Mouse (Mus musculus): ENCODE measurements around the gene Arhgap24. TPM values are rescaled to one million over a fixed set of nuclear protein-coding genes. Genes with fewer than 3 reads are reported as not detected.

The Arhgap24 gene
- polyA plus RNA-seq, 1 experiment, result 152 TPM

- H3K4me1 ChIP-seq (ENCODE audit: control insufficient read depth, insufficient read depth, low read length), result peaks cover 6% of the 10 kb centered on the region
- no peak overlapping the region for H3K4me3 ChIP-seq (ENCODE audit: insufficient read depth, low read depth, low read length)
- DNase-seq, result no peak
- no peaks in the 10 kb centered on the region for H3K36me3 ChIP-seq (ENCODE audit: control insufficient read depth, insufficient read depth, low read length)
- no peak overlapping the region for H3K27ac ChIP-seq (ENCODE audit: insufficient read depth, low read depth, low read length)
- TF ChIP-seq CTCF (conservative IDR thresholded peaks at IDR 0.05; ENCODE audit: insufficient read depth, insufficient read length, low read depth, low read length) (no peak), POLR2A (IDR thresholded peaks at IDR 0.05; ENCODE audit: low read depth, low read length) (no peak)
- H3K27me3 ChIP-seq (replicated peaks; ENCODE audit: control insufficient read depth, insufficient read depth, low read length), result no peaks in the 10 kb centered on the region; the same call in 1 of the 2 replicates
- WGBS, result 61% methylated on average over 2 of the region's 2 CpGs
Measured at GRCm38 (mm10) chr5:102693192-102693591, 212.0 kb downstream of the Arhgap24 start.

- Histone ChIP-seq H3K27me3 (replicated peaks; ENCODE audit: control insufficient read depth, insufficient read depth, low read length) (no peaks in the 10 kb centered on the region; the same call in 1 of the 2 replicates), H3K4me1 (ENCODE audit: control insufficient read depth, insufficient read depth, low read length) (peaks cover 9% of the 10 kb centered on the region), H3K4me3 (ENCODE audit: insufficient read depth, low read depth, low read length) (no peak overlapping the region), H3K36me3 (ENCODE audit: control insufficient read depth, insufficient read depth, low read length) (no peaks in the 10 kb centered on the region), H3K27ac (ENCODE audit: insufficient read depth, low read depth, low read length) (no peak overlapping the region)
- no peak for DNase-seq
- 88% methylated on average over 3 of the region's 3 CpGs for WGBS
- no peak for TF ChIP-seq CTCF (conservative IDR thresholded peaks at IDR 0.05; ENCODE audit: insufficient read depth, insufficient read length, low read depth, low read length)
Measured at GRCm38 (mm10) chr5:102693871-102694270, 212.7 kb downstream of the Arhgap24 start.

- Histone ChIP-seq H3K27me3 (replicated peaks; ENCODE audit: control insufficient read depth, insufficient read depth, low read length) (no peaks in the 10 kb centered on the region), H3K36me3 (ENCODE audit: control insufficient read depth, insufficient read depth, low read length) (no peaks in the 10 kb centered on the region), H3K4me1 (ENCODE audit: control insufficient read depth, insufficient read depth, low read length) (peaks cover 9% of the 10 kb centered on the region), H3K27ac (ENCODE audit: insufficient read depth, low read depth, low read length) (peak overlapping the region; percentile 68), H3K4me3 (ENCODE audit: insufficient read depth, low read depth, low read length) (no peak overlapping the region)
- TF ChIP-seq CTCF (conservative IDR thresholded peaks at IDR 0.05; ENCODE audit: insufficient read depth, insufficient read length, low read depth, low read length) (no peak), POLR2A (IDR thresholded peaks at IDR 0.05; ENCODE audit: low read depth, low read length) (no peak)
- DNase-seq, result peak; percentile 90
- 18% methylated on average over 1 of the region's 1 CpGs for WGBS
Measured at GRCm38 (mm10) chr5:102697784-102698183, 216.6 kb downstream of the Arhgap24 start.

DNA sequence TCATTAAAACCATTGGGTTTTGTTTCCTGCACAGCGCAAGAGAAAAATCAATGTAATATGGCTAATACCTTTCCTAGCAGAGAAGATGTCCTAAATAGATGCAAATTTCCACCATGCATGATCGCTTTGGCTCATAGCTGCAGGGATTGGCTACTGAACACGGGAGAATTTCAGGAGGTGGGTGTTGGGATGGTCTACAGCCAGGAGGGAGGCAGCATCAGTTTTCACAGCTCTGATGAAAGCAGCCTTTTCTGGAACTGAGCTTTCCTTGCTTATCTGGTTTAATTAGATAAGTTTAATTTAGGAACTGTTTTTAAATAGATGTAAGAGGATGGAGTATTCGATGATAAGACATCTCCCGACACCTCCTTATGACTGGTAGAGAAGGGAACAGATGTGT, 217.2 kb downstream of the Arhgap24 start:
- Histone ChIP-seq H3K36me3 (ENCODE audit: control insufficient read depth, insufficient read depth, low read length) (no peaks in the 10 kb centered on the region), H3K27ac (ENCODE audit: insufficient read depth, low read depth, low read length) (no peak overlapping the region), H3K4me1 (ENCODE audit: control insufficient read depth, insufficient read depth, low read length) (peaks cover 9% of the 10 kb centered on the region), H3K4me3 (ENCODE audit: insufficient read depth, low read depth, low read length) (no peak overlapping the region), H3K27me3 (replicated peaks; ENCODE audit: control insufficient read depth, insufficient read depth, low read length) (no peaks in the 10 kb centered on the region)
- TF ChIP-seq CTCF (conservative IDR thresholded peaks at IDR 0.05; ENCODE audit: insufficient read depth, insufficient read length, low read depth, low read length) (no peak), POLR2A (IDR thresholded peaks at IDR 0.05; ENCODE audit: low read depth, low read length) (no peak)
- no peak for DNase-seq
- 78% methylated on average over 5 of the region's 5 CpGs for WGBS

DNA sequence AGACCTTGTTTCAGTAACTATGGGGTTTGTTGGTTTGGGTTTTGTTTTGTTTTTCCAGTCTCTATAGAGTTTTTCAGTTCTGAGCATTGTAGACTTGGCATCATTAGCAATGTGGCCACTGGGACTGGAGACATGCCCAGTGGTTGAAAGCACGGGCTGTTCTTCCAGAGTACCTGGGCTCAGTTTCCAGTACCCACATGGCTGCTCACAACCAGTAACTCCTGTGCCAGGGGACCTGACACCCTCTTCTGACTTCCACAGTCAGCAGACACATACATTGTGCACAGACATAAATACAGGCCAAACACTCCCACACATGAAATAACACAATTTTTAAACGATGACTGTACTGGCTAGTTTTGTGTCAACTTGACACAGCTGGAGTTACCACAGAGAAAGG, 217.7 kb downstream of the Arhgap24 start:
- peaks cover 9% of the 10 kb centered on the region for H3K4me1 ChIP-seq (ENCODE audit: control insufficient read depth, insufficient read depth, low read length)
- H3K27me3 ChIP-seq (replicated peaks; ENCODE audit: control insufficient read depth, insufficient read depth, low read length), result no peaks in the 10 kb centered on the region
- no peak overlapping the region for H3K4me3 ChIP-seq (ENCODE audit: insufficient read depth, low read depth, low read length)
- H3K36me3 ChIP-seq (ENCODE audit: control insufficient read depth, insufficient read depth, low read length), result no peaks in the 10 kb centered on the region
- TF ChIP-seq POLR2A (IDR thresholded peaks at IDR 0.05; ENCODE audit: low read depth, low read length) (no peak), CTCF (conservative IDR thresholded peaks at IDR 0.05; ENCODE audit: insufficient read depth, insufficient read length, low read depth, low read length) (no peak)
- peak; percentile 64 for DNase-seq
- no peak overlapping the region for H3K27ac ChIP-seq (ENCODE audit: insufficient read depth, low read depth, low read length)
- WGBS, result 39% methylated on average over 2 of the region's 2 CpGs

DNA sequence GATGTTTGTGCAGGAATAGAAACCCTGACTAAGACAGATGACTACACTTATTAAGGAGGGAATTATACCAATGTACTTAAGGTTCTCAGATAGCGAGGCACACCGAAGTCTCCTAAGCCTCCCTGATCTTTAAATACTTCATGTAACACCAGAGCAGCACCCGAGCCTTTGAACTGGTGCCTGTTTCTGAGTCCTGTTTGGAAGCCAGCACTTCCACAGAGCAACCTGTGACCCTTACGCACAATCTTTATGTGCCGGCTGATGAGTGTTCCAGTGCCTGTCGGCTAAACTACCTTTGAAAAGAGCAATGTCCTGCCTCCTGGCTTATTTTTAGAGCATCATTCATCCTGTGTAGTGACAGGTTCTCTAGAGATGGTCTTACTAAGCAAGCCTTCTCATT, 221.4 kb downstream of the Arhgap24 start:
- H3K4me1 ChIP-seq (ENCODE audit: control insufficient read depth, insufficient read depth, low read length), result peaks cover 13% of the 10 kb centered on the region
- 78% methylated on average over 6 of the region's 6 CpGs for WGBS
- no peaks in the 10 kb centered on the region for H3K36me3 ChIP-seq (ENCODE audit: control insufficient read depth, insufficient read depth, low read length)
- H3K27ac ChIP-seq (ENCODE audit: insufficient read depth, low read depth, low read length), result no peak overlapping the region
- DNase-seq, result no peak
- H3K27me3 ChIP-seq (replicated peaks; ENCODE audit: control insufficient read depth, insufficient read depth, low read length), result no peaks in the 10 kb centered on the region
- no peak overlapping the region for H3K4me3 ChIP-seq (ENCODE audit: insufficient read depth, low read depth, low read length)
- TF ChIP-seq CTCF (conservative IDR thresholded peaks at IDR 0.05; ENCODE audit: insufficient read depth, insufficient read length, low read depth, low read length), result no peak
- TF ChIP-seq POLR2A (IDR thresholded peaks at IDR 0.05; ENCODE audit: low read depth, low read length), result no peak

GRCm38 (mm10) chr5:102703325-102704099, 222.3 kb downstream of the Arhgap24 start:
- Histone ChIP-seq H3K27ac (ENCODE audit: insufficient read depth, low read depth, low read length) (no peak overlapping the region), H3K27me3 (replicated peaks; ENCODE audit: control insufficient read depth, insufficient read depth, low read length) (no peaks in the 10 kb centered on the region), H3K4me3 (ENCODE audit: insufficient read depth, low read depth, low read length) (no peak overlapping the region), H3K36me3 (ENCODE audit: control insufficient read depth, insufficient read depth, low read length) (no peaks in the 10 kb centered on the region), H3K4me1 (ENCODE audit: control insufficient read depth, insufficient read depth, low read length) (peaks cover 8% of the 10 kb centered on the region)
- WGBS, result 58% methylated on average over 5 of the region's 5 CpGs
- DNase-seq, result peak; percentile 85
- no peak for TF ChIP-seq POLR2A (IDR thresholded peaks at IDR 0.05; ENCODE audit: low read depth, low read length)
- peak; percentile 72 for TF ChIP-seq CTCF (conservative IDR thresholded peaks at IDR 0.05; ENCODE audit: insufficient read depth, insufficient read length, low read depth, low read length)

Measured in kidney, adult 2 months (tissue).